Mouse (Mus musculus): ENCODE results near the gene Fkbp5. TPM values are rescaled to one million over a fixed set of nuclear protein-coding genes. Genes with fewer than 3 reads are reported as not detected.

The Fkbp5 gene
- polyA plus RNA-seq, 1 experiment from 2014 or later, result 29.0 TPM

GRCm38 (mm10) chr17:28463701-28464443, 53.5 kb downstream of the Fkbp5 start:
- H3K9ac ChIP-seq (replicated peaks), result peak overlapping the region; percentile 21; the same call in 1 of the 2 replicates
- TF ChIP-seq EP300 (IDR thresholded peaks at IDR 0.05; ENCODE audit: low read depth) (peak; percentile 61; the same call in 1 of the 2 replicates), CTCF (IDR thresholded peaks at IDR 0.05; ENCODE audit: low read depth) (no peak)
- DNase-seq, result no peak
- peak overlapping the region; percentile 39; the same call in 1 of the 2 replicates for H3K27ac ChIP-seq (ENCODE audit: low read depth)
- peaks cover 16% of the 10 kb centered on the region; the same call in 1 of the 2 replicates for H3K4me1 ChIP-seq (ENCODE audit: insufficient read depth)
- H3K36me3 ChIP-seq (replicated peaks; ENCODE audit: insufficient read depth, low read length), result no peaks in the 10 kb centered on the region
- H3K4me2 ChIP-seq (ENCODE audit: low read depth, low read length), result no peak overlapping the region
- no peaks in the 10 kb centered on the region for H3K27me3 ChIP-seq (ENCODE audit: insufficient read depth, low read length)
- no peak overlapping the region for H3K4me3 ChIP-seq (ENCODE audit: low read depth, low read length)
- WGBS (ENCODE audit: insufficient replicate concordance), result 64% methylated on average over 7 of the region's 7 CpGs
- ATAC-seq, result no peak
- H3K9me3 ChIP-seq (ENCODE audit: low read length), result no peaks in the 10 kb centered on the region

GRCm38 (mm10) chr17:28460388-28460787, 56.9 kb downstream of the Fkbp5 start:
- no peak overlapping the region for H3K4me2 ChIP-seq (ENCODE audit: low read depth, low read length)
- peak overlapping the region; percentile 83 for H3K27ac ChIP-seq (ENCODE audit: low read depth)
- H3K27me3 ChIP-seq (ENCODE audit: insufficient read depth, low read length), result no peaks in the 10 kb centered on the region
- H3K9ac ChIP-seq (replicated peaks), result no peak overlapping the region
- ATAC-seq, result peak; percentile 85
- H3K36me3 ChIP-seq (replicated peaks; ENCODE audit: insufficient read depth, low read length), result no peaks in the 10 kb centered on the region
- H3K4me1 ChIP-seq (ENCODE audit: insufficient read depth), result peaks cover 13% of the 10 kb centered on the region; the same call in 1 of the 2 replicates
- H3K9me3 ChIP-seq (ENCODE audit: low read length), result no peaks in the 10 kb centered on the region
- 53% methylated on average over 1 of the region's 1 CpGs for WGBS (ENCODE audit: insufficient replicate concordance)
- no peak overlapping the region for H3K4me3 ChIP-seq (ENCODE audit: low read depth, low read length)
- no peak for DNase-seq
- TF ChIP-seq EP300 (IDR thresholded peaks at IDR 0.05; ENCODE audit: low read depth), result peak; percentile 38; the same call in 1 of the 2 replicates
- TF ChIP-seq CTCF (IDR thresholded peaks at IDR 0.05; ENCODE audit: low read depth), result no peak

GRCm38 (mm10) chr17:28455098-28455497, 62.2 kb downstream of the Fkbp5 start:
- H3K9ac ChIP-seq (replicated peaks), result no peak overlapping the region
- no peaks in the 10 kb centered on the region for H3K9me3 ChIP-seq (ENCODE audit: low read length)
- no peaks in the 10 kb centered on the region for H3K36me3 ChIP-seq (replicated peaks; ENCODE audit: insufficient read depth, low read length)
- DNase-seq (no peak), ATAC-seq (no peak)
- no peak overlapping the region for H3K4me2 ChIP-seq (ENCODE audit: low read depth, low read length)
- no peak overlapping the region for H3K4me3 ChIP-seq (ENCODE audit: low read depth, low read length)
- TF ChIP-seq CTCF (IDR thresholded peaks at IDR 0.05; ENCODE audit: low read depth), result peak; percentile 67
- TF ChIP-seq EP300 (IDR thresholded peaks at IDR 0.05; ENCODE audit: low read depth), result no peak
- peaks cover 5% of the 10 kb centered on the region; the same call in 1 of the 2 replicates for H3K4me1 ChIP-seq (ENCODE audit: insufficient read depth)
- no peak overlapping the region for H3K27ac ChIP-seq (ENCODE audit: low read depth)
- no peaks in the 10 kb centered on the region for H3K27me3 ChIP-seq (ENCODE audit: insufficient read depth, low read length)
- WGBS (ENCODE audit: insufficient replicate concordance), result 44% methylated on average over 4 of the region's 4 CpGs

GRCm38 (mm10) chr17:28452889-28453288, 64.4 kb downstream of the Fkbp5 start:
- H3K4me1 ChIP-seq (ENCODE audit: insufficient read depth), result peaks cover 9% of the 10 kb centered on the region; the same call in 1 of the 2 replicates
- H3K9ac ChIP-seq (replicated peaks), result no peak overlapping the region
- no peaks in the 10 kb centered on the region for H3K36me3 ChIP-seq (replicated peaks; ENCODE audit: insufficient read depth, low read length)
- H3K4me2 ChIP-seq (ENCODE audit: low read depth, low read length), result no peak overlapping the region
- no peaks in the 10 kb centered on the region for H3K27me3 ChIP-seq (ENCODE audit: insufficient read depth, low read length)
- ATAC-seq (no peak), DNase-seq (no peak)
- WGBS (ENCODE audit: insufficient replicate concordance), result 69% methylated on average over 6 of the region's 6 CpGs
- no peaks in the 10 kb centered on the region for H3K9me3 ChIP-seq (ENCODE audit: low read length)
- H3K4me3 ChIP-seq (ENCODE audit: low read depth, low read length), result no peak overlapping the region
- TF ChIP-seq CTCF (IDR thresholded peaks at IDR 0.05; ENCODE audit: low read depth) (no peak), EP300 (IDR thresholded peaks at IDR 0.05; ENCODE audit: low read depth) (no peak)
- peak overlapping the region; percentile 26; the same call in 1 of the 2 replicates for H3K27ac ChIP-seq (ENCODE audit: low read depth)

GRCm38 (mm10) chr17:28451914-28452313, 65.4 kb downstream of the Fkbp5 start:
- Histone ChIP-seq H3K4me2 (ENCODE audit: low read depth, low read length) (no peak overlapping the region), H3K9me3 (ENCODE audit: low read length) (no peaks in the 10 kb centered on the region), H3K36me3 (replicated peaks; ENCODE audit: insufficient read depth, low read length) (no peaks in the 10 kb centered on the region), H3K27me3 (ENCODE audit: insufficient read depth, low read length) (no peaks in the 10 kb centered on the region), H3K9ac (replicated peaks) (no peak overlapping the region), H3K4me3 (ENCODE audit: low read depth, low read length) (no peak overlapping the region), H3K4me1 (ENCODE audit: insufficient read depth) (peaks cover 11% of the 10 kb centered on the region; the same call in 1 of the 2 replicates), H3K27ac (ENCODE audit: low read depth) (peak overlapping the region; percentile 69)
- ATAC-seq, result peak; percentile 62
- 73% methylated on average over 3 of the region's 3 CpGs for WGBS (ENCODE audit: insufficient replicate concordance)
- TF ChIP-seq CTCF (IDR thresholded peaks at IDR 0.05; ENCODE audit: low read depth), result no peak
- TF ChIP-seq EP300 (IDR thresholded peaks at IDR 0.05; ENCODE audit: low read depth), result no peak
- DNase-seq, result no peak

GRCm38 (mm10) chr17:28451487-28451886, 65.8 kb downstream of the Fkbp5 start:
- ATAC-seq, result 0 out of 2 replicates have a peak, but pooled peaks have one; percentile 20
- Histone ChIP-seq H3K27ac (ENCODE audit: low read depth) (peak overlapping the region; percentile 69), H3K36me3 (replicated peaks; ENCODE audit: insufficient read depth, low read length) (no peaks in the 10 kb centered on the region), H3K27me3 (ENCODE audit: insufficient read depth, low read length) (no peaks in the 10 kb centered on the region), H3K9me3 (ENCODE audit: low read length) (no peaks in the 10 kb centered on the region), H3K4me3 (ENCODE audit: low read depth, low read length) (no peak overlapping the region), H3K4me2 (ENCODE audit: low read depth, low read length) (no peak overlapping the region), H3K9ac (replicated peaks) (no peak overlapping the region), H3K4me1 (ENCODE audit: insufficient read depth) (peaks cover 11% of the 10 kb centered on the region; the same call in 1 of the 2 replicates)
- 62% methylated on average over 5 of the region's 5 CpGs for WGBS (ENCODE audit: insufficient replicate concordance)
- TF ChIP-seq CTCF (IDR thresholded peaks at IDR 0.05; ENCODE audit: low read depth), result no peak
- TF ChIP-seq EP300 (IDR thresholded peaks at IDR 0.05; ENCODE audit: low read depth), result no peak
- DNase-seq, result no peak
